Mouse (Mus musculus) embryonic facial prominence, embryonic 11.5 days (tissue): ENCODE results near the gene Itln1. TPM values are rescaled to one million over a fixed set of nuclear protein-coding genes. Genes with fewer than 3 reads are reported as not detected.

ENCODE experiments used
- ATAC-seq: fragments of 200-750 bp; cut with Nextera tagmentation; replicated peaks from 2 replicates; pipeline ENCODE4 v1.8.0; 2017; ENCODE audit warnings: low read depth; ENCODE audit not compliant: insufficient number of reproducible peaks, low FRiP score, low TSS enrichment
- DNase-seq: peaks from one replicate; pipeline ENCODE4 v3.0.0-alpha.2; 2015; ENCODE audit warnings: low spot score
- H3K27ac ChIP-seq: fragments of 300-500 bp; sonication (generic); replicated peaks from 2 replicates; pipeline ENCODE4 v1.5.1; 2014; ENCODE audit warnings: mild to moderate bottlenecking, low read depth, low read length, control low read depth
- H3K27me3 ChIP-seq: fragments of 300-500 bp; sonication (generic); 2 replicates; pipeline ENCODE4 v1.6.1; 2014; ENCODE audit warnings: mild to moderate bottlenecking, low read length, moderate library complexity, mixed read lengths; ENCODE audit not compliant: control insufficient read depth, insufficient read depth
- H3K36me3 ChIP-seq: fragments of 300-500 bp; sonication (generic); replicated peaks from 2 replicates; pipeline ENCODE4 v1.6.1; 2014; ENCODE audit warnings: low read depth, mild to moderate bottlenecking, low read length, moderate library complexity, mixed read lengths; ENCODE audit not compliant: control insufficient read depth, insufficient read depth
- H3K4me1 ChIP-seq: fragments of 300-500 bp; sonication (generic); 2 replicates; pipeline ENCODE4 v1.6.1; 2014; ENCODE audit warnings: low read length, mixed read lengths; ENCODE audit not compliant: control insufficient read depth, insufficient read depth
- H3K4me2 ChIP-seq: fragments of 300-500 bp; sonication (generic); 2 replicates; pipeline ENCODE4 v1.6.1; 2014; ENCODE audit warnings: low read depth, mild to moderate bottlenecking, control low read depth, low read length, moderate library complexity
- H3K4me3 ChIP-seq: fragments of 300-500 bp; sonication (generic); 2 replicates; pipeline ENCODE4 v1.5.1; 2014; ENCODE audit warnings: low read depth, low read length, control low read depth
- H3K9ac ChIP-seq: fragments of 300-500 bp; sonication (generic); replicated peaks from 2 replicates; pipeline ENCODE4 v1.6.1; 2014; ENCODE audit warnings: mild to moderate bottlenecking, control low read depth, low read length
- H3K9me3 ChIP-seq: fragments of 300-500 bp; sonication (generic); replicated peaks from 2 replicates; pipeline ENCODE4 v1.6.1; 2016; ENCODE audit warnings: mild to moderate bottlenecking, low read length, inconsistent platforms, mixed read lengths; ENCODE audit not compliant: control insufficient read depth
- WGBS: fragments of 180-500 bp; shearing (Covaris S2); extraction: QIAGEN DNeasy Blood & Tissue Kit; methylation state at CpG from one replicate; pipeline ENCODE4 v1.1.7; 2014; 5-methylcytosine and 5-hydroxymethylcytosine counted together
- polyA plus RNA-seq: library from polyadenylated mRNA; unstranded; fragments of >200 nt; fragmentation: Nextera tagmentation; extraction: Ambion mirVana; gene quantifications from 2 replicates; pipeline ENCODE4 v1.2.1, GENCODE M21; 2014

Itln1 gene
- polyA plus RNA-seq, 1 experiment from 2014 or later, result not detected

DNA sequence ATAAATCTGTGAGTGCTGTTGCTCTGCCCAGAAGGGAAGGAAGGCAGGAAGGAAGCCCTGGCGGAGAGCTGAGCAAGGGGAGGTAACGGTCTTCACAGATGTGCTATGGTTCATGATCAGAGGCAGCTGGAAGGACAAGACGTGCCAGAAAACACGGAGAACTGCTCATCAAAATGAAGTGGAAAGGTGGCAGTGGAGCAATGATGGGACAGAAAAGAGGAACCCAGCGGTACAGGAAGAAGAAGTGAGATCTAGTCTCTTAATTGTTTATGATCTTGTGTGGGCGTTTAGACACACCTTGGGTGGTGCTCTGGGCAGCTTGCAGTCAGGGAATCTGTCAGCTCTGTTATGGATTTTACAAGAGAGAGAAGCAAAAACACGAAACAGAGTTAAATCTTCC, 16.2 kb upstream of the Itln1 start:
- H3K4me1 ChIP-seq, result no peaks in the 10 kb centered on the region
- H3K27me3 ChIP-seq, result no peaks in the 10 kb centered on the region
- no peak overlapping the region for H3K27ac ChIP-seq
- ATAC-seq, result no peak
- no peak overlapping the region for H3K9ac ChIP-seq
- no peak for DNase-seq
- no peaks in the 10 kb centered on the region for H3K36me3 ChIP-seq
- no peak overlapping the region for H3K4me2 ChIP-seq
- no peak overlapping the region for H3K4me3 ChIP-seq
- 82% methylated on average over 7 of the region's 7 CpGs for WGBS
- H3K9me3 ChIP-seq, result no peaks in the 10 kb centered on the region

- DNase-seq (no peak), ATAC-seq (no peak)
- H3K36me3 ChIP-seq, result no peaks in the 10 kb centered on the region
- 84% methylated on average over 1 of the region's 1 CpGs for WGBS
- H3K4me2 ChIP-seq, result no peak overlapping the region
- no peak overlapping the region for H3K27ac ChIP-seq
- no peaks in the 10 kb centered on the region for H3K9me3 ChIP-seq
- no peak overlapping the region for H3K9ac ChIP-seq
- no peak overlapping the region for H3K4me3 ChIP-seq
- H3K4me1 ChIP-seq, result no peaks in the 10 kb centered on the region
- H3K27me3 ChIP-seq, result no peaks in the 10 kb centered on the region
Measured at GRCm38 (mm10) chr1:171540694-171541093, 5.6 kb upstream of the Itln1 start.

- no peaks in the 10 kb centered on the region for H3K9me3 ChIP-seq
- no peak overlapping the region for H3K4me2 ChIP-seq
- no peak overlapping the region for H3K4me3 ChIP-seq
- DNase-seq (no peak), ATAC-seq (no peak)
- H3K27ac ChIP-seq, result no peak overlapping the region
- no peaks in the 10 kb centered on the region for H3K36me3 ChIP-seq
- H3K27me3 ChIP-seq, result no peaks in the 10 kb centered on the region
- no peak overlapping the region for H3K9ac ChIP-seq
- no peaks in the 10 kb centered on the region for H3K4me1 ChIP-seq
Measured at GRCm38 (mm10) chr1:171534557-171534956, 537 bp downstream of the Itln1 start.

DNA sequence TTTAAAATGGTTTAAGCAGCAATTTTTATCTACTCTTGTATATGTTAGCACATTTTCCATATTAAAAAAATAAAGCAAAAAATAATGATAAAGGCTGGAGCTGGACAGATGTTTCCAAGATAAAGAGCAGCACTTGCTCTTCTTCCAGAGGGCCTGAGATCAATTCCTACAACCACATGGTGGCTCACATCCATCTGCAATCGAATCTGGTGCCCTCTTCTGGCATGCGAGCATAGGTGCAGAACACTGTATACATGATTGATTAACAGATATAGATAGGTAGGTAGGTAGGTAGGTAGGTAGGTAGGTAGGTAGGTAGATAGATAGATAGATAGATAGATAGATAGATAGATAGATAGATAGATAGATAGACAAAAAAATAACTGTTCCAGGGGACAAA, 2.3 kb downstream of the Itln1 start:
- no peaks in the 10 kb centered on the region for H3K27me3 ChIP-seq
- no peak for DNase-seq
- WGBS, result 66% methylated on average over 2 of the region's 2 CpGs

GRCm38 (mm10) chr1:171531367-171531766, 3.7 kb downstream of the Itln1 start:
- Histone ChIP-seq H3K9ac (no peak overlapping the region), H3K27ac (no peak overlapping the region), H3K27me3 (no peaks in the 10 kb centered on the region), H3K9me3 (no peaks in the 10 kb centered on the region), H3K4me2 (no peak overlapping the region), H3K36me3 (no peaks in the 10 kb centered on the region), H3K4me1 (no peaks in the 10 kb centered on the region), H3K4me3 (no peak overlapping the region)
- WGBS, result 87% methylated on average over 4 of the region's 4 CpGs
- no peak for DNase-seq
- no peak for ATAC-seq

More for the DNA sequence above, 2.3 kb downstream of the Itln1 start:
- H3K27ac ChIP-seq, result no peak overlapping the region
- ATAC-seq, result no peak
- no peak overlapping the region for H3K4me2 ChIP-seq
- no peaks in the 10 kb centered on the region for H3K9me3 ChIP-seq
- H3K36me3 ChIP-seq, result no peaks in the 10 kb centered on the region
- H3K4me3 ChIP-seq, result no peak overlapping the region
- H3K9ac ChIP-seq, result no peak overlapping the region
- no peaks in the 10 kb centered on the region for H3K4me1 ChIP-seq

GRCm38 (mm10) chr1:171515557-171515956, 19.5 kb downstream of the Itln1 start:
- ATAC-seq (no peak), DNase-seq (no peak)
- Histone ChIP-seq H3K36me3 (no peaks in the 10 kb centered on the region), H3K4me3 (no peak overlapping the region), H3K4me1 (no peaks in the 10 kb centered on the region), H3K9ac (no peak overlapping the region), H3K27ac (no peak overlapping the region), H3K9me3 (no peaks in the 10 kb centered on the region), H3K27me3 (no peaks in the 10 kb centered on the region), H3K4me2 (no peak overlapping the region)
- 82% methylated on average over 4 of the region's 4 CpGs for WGBS

GRCm38 (mm10) chr1:171515039-171515438, 20.1 kb downstream of the Itln1 start:
- Histone ChIP-seq H3K9me3 (no peaks in the 10 kb centered on the region), H3K36me3 (no peaks in the 10 kb centered on the region), H3K4me3 (no peak overlapping the region), H3K27ac (no peak overlapping the region), H3K4me1 (no peaks in the 10 kb centered on the region), H3K4me2 (no peak overlapping the region), H3K27me3 (no peaks in the 10 kb centered on the region), H3K9ac (no peak overlapping the region)
- DNase-seq (no peak), ATAC-seq (no peak)
- WGBS, result 6% methylated on average over 1 of the region's 1 CpGs

GRCm38 (mm10) chr1:171513760-171514159, 21.3 kb downstream of the Itln1 start:
- Histone ChIP-seq H3K4me2 (no peak overlapping the region), H3K36me3 (no peaks in the 10 kb centered on the region), H3K9me3 (no peaks in the 10 kb centered on the region), H3K27me3 (no peaks in the 10 kb centered on the region), H3K9ac (no peak overlapping the region), H3K4me3 (no peak overlapping the region), H3K4me1 (no peaks in the 10 kb centered on the region), H3K27ac (no peak overlapping the region)
- ATAC-seq (no peak), DNase-seq (no peak)
- WGBS, result 97% methylated on average over 1 of the region's 1 CpGs
